Mouse (Mus musculus) liver, postnatal 0 days (tissue): ENCODE measurements around the gene Ankrd6. TPM values are rescaled to one million over a fixed set of nuclear protein-coding genes. Genes with fewer than 3 reads are reported as not detected.

Experiments used
- ATAC-seq: fragments of 200-750 bp; cut with Nextera tagmentation; 2 replicates; pipeline ENCODE4 v1.8.0; 2017; ENCODE audit warnings: mild to moderate bottlenecking, moderate library complexity
- DNase-seq: peaks from one replicate; pipeline ENCODE4 v3.0.0-alpha.2; 2016
- H3K27ac ChIP-seq: fragments of 300-500 bp; sonication (generic); 2 replicates; pipeline ENCODE4 v1.5.1; 2014; ENCODE audit warnings: antibody characterized with exemption, moderate library complexity, mild to moderate bottlenecking, low read depth
- H3K27me3 ChIP-seq: fragments of 300-500 bp; sonication (generic); 2 replicates; pipeline ENCODE4 v1.6.1; 2014; ENCODE audit warnings: low read length, control low read depth, mixed read lengths; ENCODE audit not compliant: insufficient read depth
- H3K36me3 ChIP-seq: fragments of 300-500 bp; sonication (generic); replicated peaks from 2 replicates; pipeline ENCODE4 v1.6.1; 2014; ENCODE audit warnings: mild to moderate bottlenecking, control low read depth, low read length, moderate library complexity, mixed read lengths; ENCODE audit not compliant: insufficient read depth
- H3K4me1 ChIP-seq: fragments of 300-500 bp; sonication (generic); 2 replicates; pipeline ENCODE4 v1.6.1; 2014; ENCODE audit warnings: antibody characterized with exemption, mild to moderate bottlenecking, control low read depth; ENCODE audit not compliant: insufficient read depth
- H3K4me2 ChIP-seq: fragments of 300-500 bp; sonication (generic); 2 replicates; pipeline ENCODE4 v1.6.1; 2014; ENCODE audit warnings: low read depth, mild to moderate bottlenecking, low read length, moderate library complexity, mixed read lengths
- H3K4me3 ChIP-seq: fragments of 300-500 bp; sonication (generic); 2 replicates; pipeline ENCODE4 v1.5.1; 2014; ENCODE audit warnings: low read depth, low read length
- H3K9ac ChIP-seq: fragments of 300-500 bp; sonication (generic); replicated peaks from 2 replicates; pipeline ENCODE4 v1.6.1; 2014; ENCODE audit warnings: mild to moderate bottlenecking, moderate library complexity
- H3K9me3 ChIP-seq: fragments of 300-500 bp; sonication (generic); 2 replicates; pipeline ENCODE4 v1.6.1; 2016; ENCODE audit warnings: mild to moderate bottlenecking, control low read depth, low read length, mixed read lengths
- CTCF ChIP-seq: sonication (generic); IDR thresholded peaks from 2 replicates; pipeline ENCODE4 v1.5.1; 2016; ENCODE audit warnings: antibody characterized with exemption, low read depth
- EP300 ChIP-seq: IDR thresholded peaks from 2 replicates; pipeline ENCODE4 v1.6.1; 2016; ENCODE audit warnings: antibody characterized with exemption, low read depth, mild to moderate bottlenecking
- WGBS: fragments of 180-500 bp; shearing (Covaris S2); extraction: QIAGEN DNeasy Blood & Tissue Kit; methylation state at CpG from one replicate; pipeline ENCODE4 v1.1.7; 2014; ENCODE audit not compliant: insufficient replicate concordance; 5-methylcytosine and 5-hydroxymethylcytosine counted together
- polyA plus RNA-seq: library from polyadenylated mRNA; unstranded; fragments of >200 nt; fragmentation: Nextera tagmentation; extraction: Ambion mirVana; gene quantifications from 2 replicates; pipeline ENCODE4 v1.2.1, GENCODE M21; 2015

Gene Ankrd6
- polyA plus RNA-seq, 1 experiment from 2014 or later: 0.54 TPM

DNA sequence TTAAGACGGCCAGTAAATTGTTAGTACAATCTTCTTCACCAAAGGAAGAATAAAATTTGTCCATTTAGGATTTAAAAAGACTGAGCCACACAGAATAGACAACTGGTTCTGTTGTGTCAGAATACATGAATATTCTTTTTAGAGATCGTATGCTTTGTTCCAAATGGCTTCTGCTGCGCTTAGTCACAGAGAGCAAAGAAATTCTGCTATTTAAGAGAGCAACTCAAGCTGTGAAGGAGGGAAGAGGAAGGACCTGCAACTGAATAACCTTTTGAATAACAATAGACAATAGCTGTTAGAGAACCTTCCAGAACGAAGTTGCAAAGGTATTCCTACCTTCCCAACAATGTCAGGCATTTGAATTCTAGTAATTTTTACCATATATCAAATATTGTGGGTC lies 9.7 kb downstream of the Ankrd6 start:
- no peaks in the 10 kb centered on the region for H3K27me3 ChIP-seq
- no peaks in the 10 kb centered on the region for H3K36me3 ChIP-seq
- H3K4me3 ChIP-seq: no peak overlapping the region
- ATAC-seq (no peak), DNase-seq (no peak)
- H3K9me3 ChIP-seq: no peaks in the 10 kb centered on the region
- WGBS: 65% methylated on average over 4 of the region's 4 CpGs
- H3K9ac ChIP-seq: no peak overlapping the region
- no peak for TF ChIP-seq EP300
- TF ChIP-seq CTCF: no peak
- H3K4me2 ChIP-seq: no peak overlapping the region
- no peak overlapping the region for H3K27ac ChIP-seq
- no peaks in the 10 kb centered on the region for H3K4me1 ChIP-seq

DNA sequence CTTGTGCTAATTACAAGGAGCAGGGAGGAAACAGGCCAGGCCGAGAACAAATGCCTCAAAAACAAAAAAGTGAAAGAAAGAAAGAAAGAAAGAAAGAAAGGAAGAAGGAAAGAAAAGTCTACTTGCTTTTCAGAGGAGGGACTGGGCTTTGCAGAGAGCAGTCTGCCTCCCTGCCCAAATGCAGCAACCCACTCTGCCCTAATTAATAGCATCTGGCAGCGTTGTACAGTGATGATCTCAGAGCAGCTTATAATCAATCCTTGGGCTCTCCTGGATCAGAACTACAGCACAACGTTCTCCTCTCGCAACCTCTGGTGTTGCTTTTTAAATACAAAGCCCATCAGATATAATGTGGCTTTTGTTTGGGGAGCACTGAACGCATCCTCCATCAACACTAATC lies 10.7 kb downstream of the Ankrd6 start:
- Histone ChIP-seq H3K4me3 (no peak overlapping the region), H3K27me3 (no peaks in the 10 kb centered on the region), H3K4me1 (no peaks in the 10 kb centered on the region), H3K9me3 (no peaks in the 10 kb centered on the region), H3K4me2 (no peak overlapping the region), H3K36me3 (no peaks in the 10 kb centered on the region), H3K27ac (no peak overlapping the region), H3K9ac (no peak overlapping the region)
- WGBS: 78% methylated on average over 5 of the region's 5 CpGs
- DNase-seq (no peak), ATAC-seq (no peak)
- TF ChIP-seq CTCF: no peak
- no peak for TF ChIP-seq EP300

DNA sequence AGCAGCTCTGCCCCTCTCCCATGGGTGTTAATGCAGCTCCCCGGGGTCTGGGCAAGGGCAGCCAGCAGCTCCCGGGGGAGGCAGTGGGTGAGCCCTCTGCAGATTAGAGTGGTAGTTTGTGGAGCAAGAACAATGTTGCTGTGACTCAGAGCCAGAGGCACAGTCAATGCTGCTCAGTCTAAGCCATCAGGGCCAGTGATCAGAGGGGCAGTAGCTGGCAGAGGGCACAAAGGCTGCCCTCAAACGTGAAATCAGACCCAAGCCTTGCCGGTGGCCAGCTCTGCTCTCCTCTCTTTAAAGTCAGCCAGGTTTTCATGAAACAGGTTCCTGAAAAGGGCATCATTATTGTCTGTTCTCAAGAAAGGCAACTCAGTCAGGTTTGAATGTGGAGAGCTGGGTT lies 11.1 kb downstream of the Ankrd6 start:
- no peak overlapping the region for H3K27ac ChIP-seq
- no peaks in the 10 kb centered on the region for H3K9me3 ChIP-seq
- H3K27me3 ChIP-seq: no peaks in the 10 kb centered on the region
- TF ChIP-seq EP300 (no peak), CTCF (no peak)
- H3K36me3 ChIP-seq: no peaks in the 10 kb centered on the region
- ATAC-seq (no peak), DNase-seq (no peak)
- H3K4me3 ChIP-seq: no peak overlapping the region
- 64% methylated on average over 4 of the region's 4 CpGs for WGBS
- no peak overlapping the region for H3K4me2 ChIP-seq
- no peaks in the 10 kb centered on the region for H3K4me1 ChIP-seq
- no peak overlapping the region for H3K9ac ChIP-seq

GRCm38 (mm10) chr4:32936762-32937341 lies 13.8 kb downstream of the Ankrd6 start:
- Histone ChIP-seq H3K4me3 (no peak overlapping the region), H3K4me2 (no peak overlapping the region), H3K9me3 (no peaks in the 10 kb centered on the region), H3K27ac (no peak overlapping the region), H3K9ac (no peak overlapping the region), H3K4me1 (no peaks in the 10 kb centered on the region), H3K27me3 (no peaks in the 10 kb centered on the region), H3K36me3 (no peaks in the 10 kb centered on the region)
- WGBS: 41% methylated on average over 9 of the region's 9 CpGs
- no peak for TF ChIP-seq CTCF
- TF ChIP-seq EP300: no peak
- ATAC-seq (no peak), DNase-seq (no peak)

GRCm38 (mm10) chr4:32932056-32932455 lies 18.6 kb downstream of the Ankrd6 start:
- DNase-seq (no peak), ATAC-seq (no peak)
- TF ChIP-seq CTCF: no peak
- TF ChIP-seq EP300: no peak

DNA sequence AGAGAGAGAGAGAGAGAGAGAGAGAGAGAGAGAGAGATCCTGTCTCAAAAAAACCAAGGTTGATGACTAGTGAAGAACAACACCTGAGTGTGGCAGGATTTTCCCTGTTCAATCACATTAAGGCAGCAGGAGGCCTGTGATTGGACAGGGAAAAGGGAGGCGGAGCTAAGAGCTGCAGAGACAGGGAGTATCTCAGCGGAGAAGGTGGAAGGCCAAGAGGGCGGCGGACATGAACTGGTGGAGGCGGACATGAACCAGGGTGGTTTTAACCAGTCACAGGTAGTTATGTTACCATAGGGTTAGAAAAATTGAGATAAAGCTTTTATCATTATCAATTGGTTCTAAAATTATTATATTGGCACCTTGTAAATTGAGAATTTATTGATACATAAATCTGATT lies 20.9 kb downstream of the Ankrd6 start:
- Histone ChIP-seq H3K27me3 (no peaks in the 10 kb centered on the region), H3K27ac (no peak overlapping the region), H3K36me3 (no peaks in the 10 kb centered on the region), H3K9ac (no peak overlapping the region), H3K4me1 (no peaks in the 10 kb centered on the region), H3K4me2 (no peak overlapping the region), H3K4me3 (no peak overlapping the region), H3K9me3 (no peaks in the 10 kb centered on the region)
- DNase-seq (no peak), ATAC-seq (no peak)
- TF ChIP-seq CTCF: no peak
- TF ChIP-seq EP300: no peak
- WGBS: 89% methylated on average over 5 of the region's 5 CpGs

More at GRCm38 (mm10) chr4:32932056-32932455, 18.6 kb downstream of the Ankrd6 start:
- Histone ChIP-seq H3K9me3 (no peaks in the 10 kb centered on the region), H3K4me2 (no peak overlapping the region), H3K9ac (no peak overlapping the region), H3K4me3 (no peak overlapping the region), H3K36me3 (no peaks in the 10 kb centered on the region), H3K27me3 (no peaks in the 10 kb centered on the region), H3K27ac (no peak overlapping the region), H3K4me1 (no peaks in the 10 kb centered on the region)
- WGBS: 63% methylated on average over 9 of the region's 9 CpGs
